15 mouse cellular contexts compared by ENCODE assay signal in the genomic region with DNA sequence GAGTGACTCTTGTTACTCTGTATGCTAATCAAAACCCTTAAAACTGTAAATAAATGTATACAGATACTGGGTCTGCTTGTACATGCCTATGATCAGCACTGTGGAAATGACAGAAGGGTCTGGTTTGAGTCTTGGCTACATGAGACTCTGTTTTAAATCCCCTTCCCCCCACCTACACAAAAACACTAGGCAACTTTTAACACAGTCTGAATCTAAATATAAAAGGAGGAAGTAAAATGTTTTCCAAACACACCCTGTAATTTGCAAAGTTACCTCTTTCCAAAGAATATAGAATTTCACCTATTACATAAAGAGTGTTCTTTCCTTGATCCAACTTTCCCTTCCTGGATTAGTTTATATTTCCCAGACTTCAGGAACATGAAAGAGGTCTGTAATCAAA. TPM values are rescaled to one million over a fixed set of nuclear protein-coding genes. Genes with fewer than 3 reads are reported as not detected.
DNase-seq lines count a peak whose midpoint lies in the region; ATAC-seq and TF ChIP-seq lines count a peak whose summit lies in the region.
"Had no signal": no experiment of that assay in that cellular context is flagged by ENCODE, and none has a peak within 500 bp of the region (broad histone marks: within the 10 kb centered on the region; RNA-seq: fewer than 3 reads in every experiment).

No protein-coding gene starts in this region.

- H3K9ac ChIP-seq in forebrain, postnatal 0 days: no peak overlapping the region
- no peak overlapping the region for H3K9ac ChIP-seq in forebrain, embryonic 12.5 days
- H3K9ac ChIP-seq in limb, embryonic 13.5 days: no peak overlapping the region
- H3K9ac ChIP-seq in intestine, embryonic 16.5 days (ENCODE audit: low read depth, low read length): no peak overlapping the region
- H3K9ac ChIP-seq: liver, embryonic 14.5 days had no signal

- no peak overlapping the region for H3K27ac ChIP-seq in forebrain, postnatal 0 days (ENCODE audit: low read depth, low read length)
- H3K27ac ChIP-seq in forebrain, embryonic 12.5 days: no peak overlapping the region
- peak overlapping the region; percentile 29; the same call in 1 of the 2 replicates for H3K27ac ChIP-seq in limb, embryonic 13.5 days
- no peak overlapping the region for H3K27ac ChIP-seq in limb, embryonic 10.5 days
- H3K27ac ChIP-seq in intestine, embryonic 16.5 days (ENCODE audit: low read length): no peak overlapping the region
- H3K27ac ChIP-seq: liver, embryonic 14.5 days had no signal

- no peaks in the 10 kb centered on the region for H3K27me3 ChIP-seq in forebrain, postnatal 0 days (ENCODE audit: insufficient read depth, low read length)
- no peaks in the 10 kb centered on the region for H3K27me3 ChIP-seq in forebrain, embryonic 12.5 days
- no peaks in the 10 kb centered on the region for H3K27me3 ChIP-seq in limb, embryonic 13.5 days
- H3K27me3 ChIP-seq in limb, embryonic 10.5 days (ENCODE audit: low read depth, poor library complexity, severe bottlenecking): no peaks in the 10 kb centered on the region
- no peaks in the 10 kb centered on the region for H3K27me3 ChIP-seq in intestine, embryonic 16.5 days (replicated peaks; ENCODE audit: control insufficient read depth, insufficient read depth, low read length)

- H3K9me3 ChIP-seq in forebrain, postnatal 0 days (ENCODE audit: low read length): no peaks in the 10 kb centered on the region
- no peaks in the 10 kb centered on the region for H3K9me3 ChIP-seq in forebrain, embryonic 12.5 days
- no peaks in the 10 kb centered on the region for H3K9me3 ChIP-seq in limb, embryonic 13.5 days
- no peaks in the 10 kb centered on the region for H3K9me3 ChIP-seq in limb, embryonic 10.5 days (replicated peaks)
- H3K9me3 ChIP-seq in intestine, embryonic 16.5 days (ENCODE audit: control insufficient read depth, low read length): no peaks in the 10 kb centered on the region

- peaks cover 2% of the 10 kb centered on the region; the same call in 1 of the 2 replicates for H3K4me1 ChIP-seq in forebrain, postnatal 0 days (ENCODE audit: insufficient read depth)
- H3K4me1 ChIP-seq in forebrain, embryonic 12.5 days: no peaks in the 10 kb centered on the region
- peaks cover 6% of the 10 kb centered on the region; the same call in 1 of the 2 replicates for H3K4me1 ChIP-seq in limb, embryonic 13.5 days
- no peaks in the 10 kb centered on the region for H3K4me1 ChIP-seq in limb, embryonic 10.5 days
- no peaks in the 10 kb centered on the region for H3K4me1 ChIP-seq in intestine, embryonic 16.5 days (ENCODE audit: control insufficient read depth, insufficient read depth, low read length)

- DNase-seq in forebrain, postnatal 0 days: no peak
- no peak for DNase-seq in limb, embryonic 10.5 days (ENCODE audit: low spot score)
- peak; percentile 54 to 66 for DNase-seq in spleen, postnatal 36 days (ENCODE audit: low spot score in 2 of 2)
- DNase-seq in spleen, postnatal 14 days (ENCODE audit: low spot score in 2 of 2): no peak
- DNase-seq in cerebellum, postnatal 14 days: no peak
- DNase-seq: adrenal gland, adult 2 months; cerebellum, adult 18-20 months; layer of hippocampus, postnatal 36 days; left cerebral cortex, postnatal 4 days; thymus, postnatal 4 days had no signal

- no peak overlapping the region for H3K4me3 ChIP-seq in forebrain, postnatal 0 days (ENCODE audit: low read depth, low read length)
- no peak overlapping the region for H3K4me3 ChIP-seq in forebrain, embryonic 12.5 days (replicated peaks)
- H3K4me3 ChIP-seq in limb, embryonic 13.5 days: no peak overlapping the region
- no peak overlapping the region for H3K4me3 ChIP-seq in limb, embryonic 10.5 days
- no peak overlapping the region for H3K4me3 ChIP-seq in intestine, embryonic 16.5 days (ENCODE audit: low read length)

- ATAC-seq in forebrain, postnatal 0 days: peak; percentile 23; the same call in 1 of the 2 replicates
- no peak for ATAC-seq in forebrain, embryonic 12.5 days (ENCODE audit: low FRiP score)
- ATAC-seq in limb, embryonic 13.5 days (ENCODE audit: low FRiP score, low read depth): no peak
- ATAC-seq in intestine, embryonic 16.5 days: no peak

- no peak for TF ChIP-seq CTCF in forebrain, postnatal 0 days (IDR thresholded peaks at IDR 0.05; ENCODE audit: low read depth)

- no peaks in the 10 kb centered on the region for H3K36me3 ChIP-seq in forebrain, postnatal 0 days (ENCODE audit: insufficient read depth)
- no peaks in the 10 kb centered on the region for H3K36me3 ChIP-seq in forebrain, embryonic 12.5 days (replicated peaks)
- no peaks in the 10 kb centered on the region for H3K36me3 ChIP-seq in limb, embryonic 13.5 days
- no peaks in the 10 kb centered on the region for H3K36me3 ChIP-seq in limb, embryonic 10.5 days
- no peaks in the 10 kb centered on the region for H3K36me3 ChIP-seq in intestine, embryonic 16.5 days (ENCODE audit: control insufficient read depth, insufficient read depth, low read length)

- no peak overlapping the region for H3K4me2 ChIP-seq in forebrain, postnatal 0 days (ENCODE audit: low read depth)
- H3K4me2 ChIP-seq in forebrain, embryonic 12.5 days: no peak overlapping the region
- H3K4me2 ChIP-seq in limb, embryonic 13.5 days (replicated peaks): no peak overlapping the region
- H3K4me2 ChIP-seq in intestine, embryonic 16.5 days (ENCODE audit: low read depth, low read length): no peak overlapping the region
- H3K4me2 ChIP-seq: heart, embryonic 11.5 days had no signal

RNA-seq across cellular contexts. Expression of a gene that starts 14.2 kb away (rescaled TPM):
- total RNA-seq in forebrain, postnatal 0 days (2014; rRNA removed): 79.6 and 97.7 TPM in 2 replicates
- 71.5 and 80.1 TPM in 2 replicates for polyA plus RNA-seq in forebrain, postnatal 0 days (2015; fragmentation: Nextera tagmentation; extraction: Ambion mirVana)
- polyA plus RNA-seq in forebrain, embryonic 12.5 days (2016; fragmentation: Nextera tagmentation; extraction: Ambion mirVana): 58.4 and 59.3 TPM in 2 replicates
- 49.3 and 50.2 TPM in 2 replicates for polyA plus RNA-seq in limb, embryonic 13.5 days (2015; fragmentation: Nextera tagmentation; extraction: Ambion mirVana)
- polyA plus RNA-seq in limb, embryonic 10.5 days (2016; fragmentation: Nextera tagmentation; extraction: Ambion mirVana): 21.9 and 29.4 TPM in 2 replicates
- 17.4 and 20.0 TPM in 2 replicates for polyA plus RNA-seq in intestine, embryonic 16.5 days (2015; fragmentation: Nextera tagmentation; extraction: Ambion mirVana)

Comparison
In these comparisons a context has a peak if more than half of its experiments do, and no peak if none do; other contexts are left out.
1. DNase-seq: peak in spleen, postnatal 36 days (2 of 2); none in forebrain, postnatal 0 days (single experiment), limb, embryonic 10.5 days (single experiment), spleen, postnatal 14 days (0 of 2) and cerebellum, postnatal 14 days (0 of 2).